Mouse (Mus musculus): ENCODE data around the gene Efl1. TPM values are rescaled to one million over a fixed set of nuclear protein-coding genes. Genes with fewer than 3 reads are reported as not detected.

Gene Efl1
- polyA plus RNA-seq, 1 experiment from 2014 or later: 21.1 TPM

DNA sequence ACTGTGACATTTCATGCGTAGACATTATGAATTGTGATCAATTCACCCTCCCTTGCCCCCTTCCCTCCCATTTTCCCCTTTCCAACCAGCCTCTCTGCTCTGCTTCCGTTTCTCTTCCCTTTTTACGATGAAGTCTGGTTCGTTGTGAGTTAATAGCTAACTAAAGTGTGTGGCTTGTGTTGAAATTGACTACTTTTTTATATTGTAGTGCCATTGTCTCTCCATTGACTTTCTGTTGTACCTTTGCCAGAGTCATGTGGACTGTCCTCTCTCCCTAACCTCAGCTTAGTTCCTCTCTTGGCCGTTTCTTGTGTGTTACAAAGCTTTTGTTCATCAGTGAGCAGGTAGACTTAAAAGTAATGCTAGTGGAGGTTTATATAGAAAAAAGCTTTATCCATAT lies 27.6 kb downstream of the Efl1 start:
- no peaks in the 10 kb centered on the region for H3K27me3 ChIP-seq (ENCODE audit: control insufficient read depth, insufficient read depth, low read depth, low read length)
- no peak for ATAC-seq (ENCODE audit: low read depth)
- no peak overlapping the region for H3K4me2 ChIP-seq (ENCODE audit: low read depth, low read length)
- no peak overlapping the region for H3K27ac ChIP-seq (ENCODE audit: low read length)
- WGBS: 74% methylated on average over 5 of the region's 5 CpGs
- H3K4me3 ChIP-seq (ENCODE audit: low read length): no peak overlapping the region
- no peaks in the 10 kb centered on the region for H3K9me3 ChIP-seq (ENCODE audit: control insufficient read depth, low read length)
- H3K9ac ChIP-seq (ENCODE audit: low read length): no peak overlapping the region
- H3K36me3 ChIP-seq (ENCODE audit: control insufficient read depth, insufficient read depth, low read length): peaks cover 7% of the 10 kb centered on the region; the same call in 1 of the 2 replicates
- H3K4me1 ChIP-seq (replicated peaks; ENCODE audit: control insufficient read depth, insufficient read depth, low read length): no peaks in the 10 kb centered on the region

DNA sequence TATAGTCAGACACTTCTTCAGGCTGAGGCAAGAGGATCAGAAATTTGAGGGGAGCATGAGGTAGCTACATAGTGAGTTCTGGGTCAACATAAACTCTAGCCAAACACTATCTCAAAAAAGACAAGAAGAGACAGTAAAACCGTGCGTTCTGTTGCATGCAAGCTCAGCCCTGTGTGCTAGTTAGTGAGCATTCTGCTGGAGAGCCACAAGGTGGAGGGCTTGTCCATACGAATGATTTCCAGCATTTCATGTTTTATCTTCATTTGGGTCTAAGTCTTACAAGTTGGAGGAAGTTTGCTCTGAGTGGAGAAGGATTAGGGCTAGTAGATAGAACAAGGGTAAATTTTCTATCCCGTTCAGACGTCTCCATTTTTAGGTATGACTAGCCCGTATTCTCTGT lies 28.4 kb downstream of the Efl1 start:
- Histone ChIP-seq H3K4me3 (ENCODE audit: low read length) (no peak overlapping the region), H3K4me1 (replicated peaks; ENCODE audit: control insufficient read depth, insufficient read depth, low read length) (no peaks in the 10 kb centered on the region), H3K36me3 (ENCODE audit: control insufficient read depth, insufficient read depth, low read length) (peaks cover 4% of the 10 kb centered on the region; the same call in 1 of the 2 replicates), H3K9me3 (ENCODE audit: control insufficient read depth, low read length) (no peaks in the 10 kb centered on the region), H3K27me3 (ENCODE audit: control insufficient read depth, insufficient read depth, low read depth, low read length) (no peaks in the 10 kb centered on the region), H3K27ac (ENCODE audit: low read length) (no peak overlapping the region), H3K9ac (ENCODE audit: low read length) (no peak overlapping the region), H3K4me2 (ENCODE audit: low read depth, low read length) (no peak overlapping the region)
- ATAC-seq (ENCODE audit: low read depth): no peak
- 77% methylated on average over 6 of the region's 6 CpGs for WGBS

DNA sequence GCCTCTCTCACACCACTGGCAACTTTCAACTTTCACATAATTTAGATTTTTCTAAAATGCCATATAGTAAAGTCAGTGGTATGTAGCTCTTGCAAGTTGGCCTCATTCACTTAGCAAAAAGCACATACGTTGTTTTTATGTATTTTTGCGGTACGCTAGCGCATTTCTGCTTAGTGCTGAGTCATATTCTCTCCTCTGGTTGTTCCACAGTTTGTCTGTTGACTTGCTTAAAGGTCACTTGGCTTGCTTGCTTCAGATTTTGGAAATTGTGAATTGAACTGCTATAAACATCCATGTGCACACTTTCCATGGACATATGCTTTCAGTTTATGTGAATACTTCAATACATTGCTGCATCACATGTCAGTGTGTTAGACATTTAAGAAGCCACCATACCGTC lies 31.5 kb downstream of the Efl1 start:
- 72% methylated on average over 5 of the region's 5 CpGs for WGBS
- Histone ChIP-seq H3K4me1 (replicated peaks; ENCODE audit: control insufficient read depth, insufficient read depth, low read length) (no peaks in the 10 kb centered on the region), H3K36me3 (ENCODE audit: control insufficient read depth, insufficient read depth, low read length) (peaks cover 5% of the 10 kb centered on the region), H3K4me3 (ENCODE audit: low read length) (no peak overlapping the region), H3K4me2 (ENCODE audit: low read depth, low read length) (no peak overlapping the region), H3K27ac (ENCODE audit: low read length) (no peak overlapping the region), H3K27me3 (ENCODE audit: control insufficient read depth, insufficient read depth, low read depth, low read length) (no peaks in the 10 kb centered on the region), H3K9ac (ENCODE audit: low read length) (no peak overlapping the region), H3K9me3 (ENCODE audit: control insufficient read depth, low read length) (no peaks in the 10 kb centered on the region)
- no peak for ATAC-seq (ENCODE audit: low read depth)

DNA sequence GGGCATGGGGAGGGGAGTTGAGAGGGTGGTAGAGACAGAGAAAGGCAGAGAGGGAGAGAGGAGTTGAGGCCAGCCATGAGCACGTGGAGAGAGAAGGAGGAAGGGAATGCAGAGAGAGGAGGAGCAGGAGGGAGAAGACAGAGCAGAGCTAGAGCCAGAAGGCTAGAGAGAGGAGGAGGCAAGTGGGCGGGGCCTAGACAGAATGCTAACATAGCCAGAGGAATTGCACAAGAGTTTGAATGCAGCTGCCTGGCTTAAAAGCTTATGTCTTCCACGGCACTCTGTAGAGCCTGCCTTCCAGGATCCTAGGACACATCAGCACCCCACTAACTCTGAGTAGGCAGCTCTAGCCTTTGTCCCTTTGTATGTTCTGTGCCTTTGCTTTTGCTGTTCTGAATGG lies 40.3 kb downstream of the Efl1 start:
- Histone ChIP-seq H3K4me3 (ENCODE audit: low read length) (no peak overlapping the region), H3K4me2 (ENCODE audit: low read depth, low read length) (no peak overlapping the region), H3K27me3 (ENCODE audit: control insufficient read depth, insufficient read depth, low read depth, low read length) (no peaks in the 10 kb centered on the region), H3K36me3 (ENCODE audit: control insufficient read depth, insufficient read depth, low read length) (peaks cover 4% of the 10 kb centered on the region), H3K4me1 (replicated peaks; ENCODE audit: control insufficient read depth, insufficient read depth, low read length) (peaks cover 6% of the 10 kb centered on the region; the same call in 1 of the 2 replicates), H3K9me3 (ENCODE audit: control insufficient read depth, low read length) (no peaks in the 10 kb centered on the region), H3K27ac (ENCODE audit: low read length) (no peak overlapping the region), H3K9ac (ENCODE audit: low read length) (no peak overlapping the region)
- ATAC-seq (ENCODE audit: low read depth): peak; percentile 95
- WGBS: 33% methylated on average over 3 of the region's 3 CpGs

DNA sequence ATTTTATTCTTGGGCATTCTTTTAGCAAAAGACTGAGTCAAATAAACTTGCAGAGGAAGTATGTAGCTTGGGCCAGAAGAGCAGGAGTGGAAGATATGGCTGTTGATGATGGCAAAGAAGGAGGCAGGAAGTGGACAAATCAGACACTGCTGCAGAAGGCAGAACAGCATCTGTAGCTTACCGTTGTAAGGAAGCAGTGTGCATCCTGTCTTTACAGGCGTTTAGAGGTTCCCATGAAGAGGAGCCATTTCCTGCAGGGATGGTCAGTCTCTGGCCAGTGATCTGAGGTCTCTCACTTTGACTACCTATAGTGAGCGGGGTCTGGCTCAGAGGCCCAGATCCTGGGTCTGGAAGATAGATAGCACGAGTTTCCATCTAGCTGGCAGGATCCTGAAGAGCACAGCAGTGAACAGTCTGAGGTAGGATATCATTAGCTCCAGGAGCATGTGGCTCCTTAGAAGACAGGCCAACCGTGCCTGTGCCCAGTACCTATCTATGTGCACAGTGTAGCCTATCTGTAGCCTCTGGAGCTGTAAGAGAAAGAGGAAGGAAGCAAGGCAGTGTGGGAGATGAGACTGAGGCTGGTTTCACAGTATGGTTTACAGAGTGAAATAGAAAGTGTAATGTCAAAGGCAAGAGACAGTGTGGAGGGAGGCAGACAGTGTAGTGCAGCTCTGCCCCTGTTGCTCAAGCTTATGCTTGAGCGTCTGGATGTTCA lies 42.8 kb downstream of the Efl1 start:
- Histone ChIP-seq H3K4me2 (ENCODE audit: low read depth, low read length) (no peak overlapping the region), H3K27ac (ENCODE audit: low read length) (no peak overlapping the region; the same call in 1 of the 2 replicates), H3K27me3 (ENCODE audit: control insufficient read depth, insufficient read depth, low read depth, low read length) (no peaks in the 10 kb centered on the region), H3K4me1 (replicated peaks; ENCODE audit: control insufficient read depth, insufficient read depth, low read length) (peaks cover 6% of the 10 kb centered on the region; the same call in 1 of the 2 replicates), H3K9ac (ENCODE audit: low read length) (no peak overlapping the region), H3K9me3 (ENCODE audit: control insufficient read depth, low read length) (no peaks in the 10 kb centered on the region), H3K36me3 (ENCODE audit: control insufficient read depth, insufficient read depth, low read length) (peaks cover 11% of the 10 kb centered on the region), H3K4me3 (ENCODE audit: low read length) (no peak overlapping the region)
- 75% methylated on average over 6 of the region's 6 CpGs for WGBS
- ATAC-seq (ENCODE audit: low read depth): no peak

DNA sequence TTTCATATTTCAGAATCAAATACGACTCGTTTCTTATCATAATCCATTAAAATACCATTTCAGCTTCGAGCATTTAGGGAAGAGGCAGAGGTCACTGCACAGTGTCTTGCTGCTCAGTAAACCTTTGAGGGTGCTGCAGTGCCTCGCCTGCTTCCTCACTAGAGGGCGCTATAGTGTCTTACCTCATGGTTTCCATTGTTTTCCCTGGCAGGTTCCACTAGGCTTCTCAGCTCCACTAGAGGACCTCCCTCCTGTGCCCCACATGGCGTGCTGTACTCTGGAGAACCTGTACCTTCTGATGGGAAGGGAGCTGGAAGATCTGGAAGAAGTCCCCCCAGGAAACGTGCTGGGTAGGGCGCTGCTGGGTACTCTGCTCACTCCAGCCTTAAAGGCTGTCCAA lies 49.3 kb downstream of the Efl1 start:
- H3K4me1 ChIP-seq (replicated peaks; ENCODE audit: control insufficient read depth, insufficient read depth, low read length): no peaks in the 10 kb centered on the region
- H3K36me3 ChIP-seq (ENCODE audit: control insufficient read depth, insufficient read depth, low read length): peaks cover 8% of the 10 kb centered on the region
- no peak overlapping the region for H3K4me2 ChIP-seq (ENCODE audit: low read depth, low read length)
- no peaks in the 10 kb centered on the region for H3K27me3 ChIP-seq (ENCODE audit: control insufficient read depth, insufficient read depth, low read depth, low read length)
- ATAC-seq (ENCODE audit: low read depth): no peak
- no peak overlapping the region for H3K4me3 ChIP-seq (ENCODE audit: low read length)
- 74% methylated on average over 8 of the region's 8 CpGs for WGBS
- no peak overlapping the region for H3K9ac ChIP-seq (ENCODE audit: low read length)
- no peak overlapping the region for H3K27ac ChIP-seq (ENCODE audit: low read length)
- no peaks in the 10 kb centered on the region for H3K9me3 ChIP-seq (ENCODE audit: control insufficient read depth, low read length)

DNA sequence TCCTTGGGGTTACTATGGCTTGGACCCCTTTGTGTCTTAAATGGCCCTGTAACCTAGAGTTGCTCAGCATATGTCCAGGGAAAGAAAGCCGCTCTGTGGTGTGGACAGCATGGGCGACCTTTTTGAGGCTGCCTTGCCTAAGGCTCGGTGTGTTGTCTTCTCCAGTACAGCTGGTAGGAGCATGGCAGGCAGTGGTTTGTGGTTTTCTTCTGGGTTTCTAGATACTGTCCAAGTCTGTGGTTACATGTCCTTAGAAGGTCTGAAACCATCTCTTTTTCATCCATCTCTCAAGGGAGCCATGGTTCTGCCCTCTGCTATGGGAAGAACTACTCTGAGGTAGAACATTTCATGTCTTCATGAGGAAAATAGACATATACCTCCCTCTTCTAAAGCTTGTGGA lies 50.6 kb downstream of the Efl1 start:
- Histone ChIP-seq H3K4me3 (ENCODE audit: low read length) (no peak overlapping the region), H3K27me3 (ENCODE audit: control insufficient read depth, insufficient read depth, low read depth, low read length) (no peaks in the 10 kb centered on the region), H3K4me1 (replicated peaks; ENCODE audit: control insufficient read depth, insufficient read depth, low read length) (no peaks in the 10 kb centered on the region), H3K36me3 (ENCODE audit: control insufficient read depth, insufficient read depth, low read length) (peaks cover 7% of the 10 kb centered on the region), H3K9ac (ENCODE audit: low read length) (no peak overlapping the region), H3K9me3 (ENCODE audit: control insufficient read depth, low read length) (no peaks in the 10 kb centered on the region), H3K27ac (ENCODE audit: low read length) (no peak overlapping the region), H3K4me2 (ENCODE audit: low read depth, low read length) (no peak overlapping the region)
- 92% methylated on average over 3 of the region's 3 CpGs for WGBS
- no peak for ATAC-seq (ENCODE audit: low read depth)

DNA sequence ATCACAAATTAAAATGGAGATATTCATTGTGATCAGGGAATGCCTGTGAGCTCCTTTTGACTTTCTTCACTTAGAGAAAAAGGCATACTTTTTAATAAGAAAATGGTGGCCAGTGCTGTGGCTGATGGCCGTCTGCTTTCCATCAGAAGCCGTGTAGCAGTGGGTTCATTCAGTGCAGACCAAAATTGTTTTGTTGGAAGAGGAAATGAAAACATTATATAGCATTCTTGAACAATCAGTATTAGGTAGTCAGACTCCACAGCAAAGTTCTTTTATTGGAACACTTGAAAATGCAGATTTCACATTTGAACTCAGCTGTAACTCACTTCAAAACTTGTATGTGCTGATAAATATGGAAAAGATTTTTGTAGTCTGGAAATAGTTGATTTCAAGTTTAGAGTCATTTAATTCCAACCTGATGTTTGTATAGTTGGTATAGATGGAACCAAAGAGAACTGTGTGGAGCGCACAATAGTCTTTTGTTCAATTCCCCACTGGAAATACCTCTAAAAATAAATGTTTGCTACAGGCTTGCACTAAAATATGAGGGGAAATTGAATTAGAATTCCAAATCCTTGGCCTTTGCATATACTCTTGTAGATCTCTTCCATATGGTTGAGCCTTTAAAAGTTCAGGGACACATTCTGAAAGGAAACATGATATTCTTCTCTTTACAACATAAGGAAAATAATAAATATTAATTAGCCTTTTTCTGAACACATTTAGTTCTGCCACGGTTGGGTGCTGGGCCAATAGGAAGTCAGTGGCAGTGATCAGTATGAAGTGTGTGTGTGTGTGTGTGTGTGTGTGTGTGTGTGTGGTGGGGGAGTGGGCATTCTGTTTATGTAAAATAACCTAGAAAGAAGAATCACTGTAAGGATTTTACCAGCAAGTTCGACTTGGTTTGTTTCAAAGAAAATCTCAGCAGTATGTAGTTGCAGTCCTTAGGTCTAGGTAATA lies 54.2 kb downstream of the Efl1 start:
- no peak overlapping the region for H3K9ac ChIP-seq (ENCODE audit: low read length)
- H3K27me3 ChIP-seq (ENCODE audit: control insufficient read depth, insufficient read depth, low read depth, low read length): no peaks in the 10 kb centered on the region
- 85% methylated on average over 5 of the region's 5 CpGs for WGBS
- no peak overlapping the region for H3K4me3 ChIP-seq (ENCODE audit: low read length)
- ATAC-seq (ENCODE audit: low read depth): no peak
- no peaks in the 10 kb centered on the region for H3K9me3 ChIP-seq (ENCODE audit: control insufficient read depth, low read length)
- H3K27ac ChIP-seq (ENCODE audit: low read length): no peak overlapping the region
- H3K4me1 ChIP-seq (replicated peaks; ENCODE audit: control insufficient read depth, insufficient read depth, low read length): no peaks in the 10 kb centered on the region
- no peaks in the 10 kb centered on the region for H3K36me3 ChIP-seq (ENCODE audit: control insufficient read depth, insufficient read depth, low read length)
- no peak overlapping the region for H3K4me2 ChIP-seq (ENCODE audit: low read depth, low read length)

DNA sequence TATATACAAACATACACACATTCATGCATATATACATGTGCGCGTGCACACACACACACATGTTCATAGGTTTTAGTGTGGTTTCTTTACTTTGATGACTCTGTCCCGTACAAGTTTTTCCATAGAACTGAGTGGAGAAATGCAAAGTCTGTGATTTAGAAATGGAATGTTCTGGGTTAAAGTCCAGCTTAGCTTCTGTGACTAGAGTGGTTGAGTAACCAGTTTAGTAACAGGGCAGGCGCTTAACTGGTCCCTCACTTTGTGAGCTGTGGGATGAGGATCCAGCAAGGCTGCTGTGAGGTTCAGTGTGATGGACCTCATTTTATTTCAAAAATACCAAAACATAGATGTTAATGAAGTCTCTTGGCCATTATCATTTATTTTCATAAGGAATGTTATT lies 60.8 kb downstream of the Efl1 start:
- Histone ChIP-seq H3K9me3 (ENCODE audit: control insufficient read depth, low read length) (no peaks in the 10 kb centered on the region), H3K4me2 (ENCODE audit: low read depth, low read length) (no peak overlapping the region), H3K4me1 (replicated peaks; ENCODE audit: control insufficient read depth, insufficient read depth, low read length) (no peaks in the 10 kb centered on the region), H3K4me3 (ENCODE audit: low read length) (no peak overlapping the region), H3K9ac (ENCODE audit: low read length) (no peak overlapping the region), H3K27me3 (ENCODE audit: control insufficient read depth, insufficient read depth, low read depth, low read length) (no peaks in the 10 kb centered on the region), H3K27ac (ENCODE audit: low read length) (no peak overlapping the region), H3K36me3 (ENCODE audit: control insufficient read depth, insufficient read depth, low read length) (no peaks in the 10 kb centered on the region)
- WGBS: 96% methylated on average over 4 of the region's 4 CpGs
- no peak for ATAC-seq (ENCODE audit: low read depth)

Measured in lung, embryonic 16.5 days (tissue).